Mouse (Mus musculus) layer of hippocampus, adult 6 months (tissue): ENCODE measurements around the gene Ms4a6b. TPM values are rescaled to one million over a fixed set of nuclear protein-coding genes. Genes with fewer than 3 reads are reported as not detected.

Experiments used
- long read RNA-seq, 2 experiments: library from polyadenylated mRNA; unstranded; transcript quantifications; one replicate each; pipeline ENCODE4 v2.0.0; 2019 to 2020
- polyA plus RNA-seq: library from polyadenylated mRNA; unstranded; fragments of <200 nt; fragmentation: Nextera tagmentation; gene quantifications from 2 replicates; pipeline ENCODE4 v1.2.3, GENCODE M21; 2021

Gene Ms4a6b
- 2.0 and 2.5 TPM in 2 replicates for polyA plus RNA-seq
- long read RNA-seq, experiment 1, partial matches to known transcripts = 0 of 6 reads
- long read RNA-seq, experiment 1, other reads (novel, unspliced or antisense) = 2 of 6 reads
- long read RNA-seq, experiment 2, partial matches to known transcripts = 0 of 6 reads
- long read RNA-seq, experiment 2, other reads (novel, unspliced or antisense) = 2 of 6 reads

GRCm38 (mm10) chr19:11516246-11516645, at the start of gene Ms4a6b:
Gene Ms4a6b, plus strand, starts transcription at chr19:11516512.

GRCm38 (mm10) chr19:11469215-11469614, 47.1 kb upstream of the Ms4a6b start, which contains the start of gene Ms4a6c:
Gene Ms4a6c, plus strand, starts transcription at chr19:11469366.

GRCm38 (mm10) chr19:11485746-11486145, 30.6 kb upstream of the Ms4a6b start, which contains the start of gene Gm8369:
Gene Gm8369, plus strand, starts transcription at chr19:11485938.

GRCm38 (mm10) chr19:11536593-11536992, 20.3 kb downstream of the Ms4a6b start, which contains the start of gene Ms4a4d:
Gene Ms4a4d, plus strand, starts transcription at chr19:11536801.

Other genes with a start within 250 kb of the Ms4a6b start
- not detected in 2 replicates for gene Ms4a5, start 232.6 kb upstream of the Ms4a6b start, polyA plus RNA-seq
- gene Ms4a14, start 202.1 kb upstream of the Ms4a6b start, polyA plus RNA-seq = not detected in 2 replicates
- 0.95 and 1.3 TPM in 2 replicates for gene Ms4a7, start 180.4 kb upstream of the Ms4a6b start, polyA plus RNA-seq
- gene Ms4a4a, start 141.0 kb upstream of the Ms4a6b start, polyA plus RNA-seq = 0.30 TPM in 1 of 2 replicates, not detected in the other
- gene Ms4a4c, start 111.7 kb upstream of the Ms4a6b start, polyA plus RNA-seq = 0.15 and 0.60 TPM in 2 replicates
- gene Ms4a4b, start 73.0 kb upstream of the Ms4a6b start, polyA plus RNA-seq = 0.23 TPM in 1 of 2 replicates, not detected in the other
- gene Ms4a6c, start 47.1 kb upstream of the Ms4a6b start, polyA plus RNA-seq = 0.92 and 1.4 TPM in 2 replicates
- 0.40 TPM in 1 of 2 replicates, not detected in the other for gene Gm8369, start 30.6 kb upstream of the Ms4a6b start, polyA plus RNA-seq
- gene Ms4a4d, start 20.3 kb downstream of the Ms4a6b start, polyA plus RNA-seq = not detected in 2 replicates
- 1.5 and 1.8 TPM in 2 replicates for gene Ms4a6d, start 88.3 kb downstream of the Ms4a6b start, polyA plus RNA-seq
- not detected in 2 replicates for gene Ms4a2, start 107.2 kb downstream of the Ms4a6b start, polyA plus RNA-seq
- not detected in 2 replicates for gene Ms4a3, start 124.3 kb downstream of the Ms4a6b start, polyA plus RNA-seq
- not detected in 2 replicates for gene Oosp2, start 144.0 kb downstream of the Ms4a6b start, polyA plus RNA-seq
- gene Oosp1, start 174.6 kb downstream of the Ms4a6b start, polyA plus RNA-seq = not detected in 2 replicates
- not detected in 2 replicates for gene Oosp3, start 180.5 kb downstream of the Ms4a6b start, polyA plus RNA-seq
- not detected in 2 replicates for gene Gif, start 231.0 kb downstream of the Ms4a6b start, polyA plus RNA-seq